Mouse (Mus musculus) olfactory bulb, adult 2 months (tissue): Measurements from ENCODE around the gene Ube2z. TPM values are rescaled to one million over a fixed set of nuclear protein-coding genes. Genes with fewer than 3 reads are reported as not detected.
"Not testable (repeated sequence)": the region's sequence is repeated elsewhere in the genome, so short reads cannot be mapped to it uniquely, and the experiment has no call there.

Experiments used
- H3K27ac ChIP-seq: fragments of 200-500 bp; 2 replicates; pipeline ENCODE4 v1.5.1; 2012; ENCODE audit warnings: low read depth, low read length; ENCODE audit not compliant: insufficient read depth
- H3K4me1 ChIP-seq: fragments of 200-500 bp; 2 replicates; pipeline ENCODE4 v1.6.1; 2012; ENCODE audit warnings: low read length; ENCODE audit not compliant: control insufficient read depth, insufficient read depth
- H3K4me3 ChIP-seq: fragments of 200-500 bp; 2 replicates; pipeline ENCODE4 v1.5.1; 2012; ENCODE audit warnings: mild to moderate bottlenecking, low read depth, low read length, moderate library complexity; ENCODE audit not compliant: insufficient read depth
- CTCF ChIP-seq: fragments of 200-500 bp; IDR thresholded peaks from 2 replicates; pipeline ENCODE4 v1.5.1; 2012; ENCODE audit warnings: low read depth, mild to moderate bottlenecking, low read length, moderate library complexity; ENCODE audit not compliant: insufficient read depth
- POLR2A ChIP-seq: fragments of 200-500 bp; IDR thresholded peaks from 2 replicates; pipeline ENCODE4 v1.6.1; 2012; ENCODE audit warnings: mild to moderate bottlenecking, low read depth, low read length, moderate library complexity; ENCODE audit not compliant: insufficient read depth
- WGBS: fragments of 180-500 bp; shearing (Covaris S2); methylation state at CpG from one replicate; pipeline ENCODE4 v1.1.7; 2018; 5-methylcytosine and 5-hydroxymethylcytosine counted together
- polyA plus RNA-seq: library from polyadenylated mRNA; stranded (reverse); fragments of >200 nt; gene quantifications from 2 replicates; pipeline ENCODE4 v1.2.4, GENCODE M21; 2012; ENCODE audit warnings: low replicate concordance; ENCODE audit not compliant: missing spikeins, insufficient read depth, insufficient read length

Ube2z gene
- polyA plus RNA-seq = not detected in 2 replicates

DNA sequence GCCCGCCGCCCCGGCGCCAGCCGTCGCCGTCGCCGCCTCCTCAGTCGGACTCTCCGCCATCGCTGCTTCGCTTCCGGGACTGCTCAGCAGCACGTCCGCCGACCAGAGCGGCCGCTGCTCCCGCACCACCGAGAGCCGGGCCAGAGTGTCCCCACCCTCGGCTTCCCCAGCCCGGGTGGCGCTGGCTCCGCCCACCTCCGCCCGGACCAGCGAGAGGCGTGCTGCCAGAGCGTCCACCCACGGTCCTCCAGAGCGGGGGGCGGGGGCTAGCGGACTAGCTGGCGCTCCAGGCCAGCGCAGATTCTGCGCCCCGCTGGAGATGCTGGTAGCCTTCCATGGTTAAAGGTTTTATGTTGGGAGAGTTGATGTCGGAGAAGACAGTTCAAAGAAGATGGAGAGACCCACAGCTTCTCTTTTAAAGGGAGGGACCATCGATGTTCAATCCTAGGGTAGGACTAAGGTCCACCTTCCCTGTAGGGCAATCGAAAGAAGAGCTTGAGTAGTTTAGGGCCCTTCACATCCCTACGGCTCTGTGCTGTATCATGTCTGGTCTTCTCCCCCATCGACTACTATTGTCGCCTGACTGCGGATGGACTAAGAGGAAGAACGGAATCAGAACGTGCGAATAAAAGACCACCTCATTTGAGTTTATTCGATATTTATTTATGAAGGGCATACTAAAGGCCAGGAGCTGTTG is at the start of gene Ube2z:
Gene Ube2z, minus strand, starts transcription at position 174 of the 697 bp plus-strand sequence.
- no peak for TF ChIP-seq CTCF
- peak; percentile 90 for TF ChIP-seq POLR2A
- H3K4me1 ChIP-seq = peaks cover 3% of the 10 kb centered on the region
- H3K4me3 ChIP-seq = peak within 1 kb of the TSS; percentile 88
- peak within 1 kb of the TSS; percentile 74 for H3K27ac ChIP-seq
- WGBS = 3% methylated on average over 50 of the region's 50 CpGs

DNA sequence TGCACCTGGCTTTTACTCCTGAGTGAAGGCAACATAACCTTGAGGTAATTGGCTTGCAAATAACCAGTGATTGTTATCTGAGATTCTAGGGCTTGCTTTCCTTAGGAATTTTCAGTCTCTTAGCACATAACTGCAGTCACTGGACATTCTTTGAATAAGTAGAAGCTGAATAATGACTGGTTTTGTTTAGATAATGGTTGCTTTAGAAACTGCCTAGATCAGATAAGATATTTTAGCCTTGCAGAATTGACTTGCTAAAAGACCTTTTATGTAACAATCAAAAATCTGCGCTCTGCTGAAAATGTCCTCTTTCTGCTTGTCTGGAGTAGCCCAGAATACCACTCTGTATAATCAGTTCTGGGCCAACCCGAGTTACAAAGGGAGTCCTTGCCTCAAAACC is 48.9 kb upstream of the Ube2z start:
- Histone ChIP-seq H3K4me3 (no peak overlapping the region), H3K4me1 (no peaks in the 10 kb centered on the region), H3K27ac (no peak overlapping the region)
- WGBS = 56% methylated on average over 2 of the region's 2 CpGs
- no peak for TF ChIP-seq POLR2A

DNA sequence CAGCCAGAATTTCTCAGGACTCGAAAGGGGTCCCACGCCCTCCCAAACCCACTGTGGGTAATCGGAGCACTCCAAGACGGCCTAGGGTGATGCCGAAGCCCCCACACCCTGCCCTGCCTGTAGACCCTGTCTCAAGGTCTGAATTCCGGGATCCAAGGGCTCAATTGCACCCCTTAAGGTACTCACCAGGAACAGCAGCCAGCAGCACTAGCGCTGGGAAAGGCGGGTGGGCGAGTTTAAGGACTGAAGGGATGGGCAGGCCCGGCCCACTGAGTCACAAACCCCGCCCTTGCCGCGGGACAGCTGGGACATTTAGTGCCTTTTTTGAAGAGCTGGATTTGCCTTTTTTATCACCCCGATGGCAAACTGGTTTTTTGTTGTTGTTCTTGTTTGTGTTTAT is 46.6 kb upstream of the Ube2z start, which contains the start of gene Calcoco2:
Gene Calcoco2, minus strand, starts transcription at position 214 of the 400 bp plus-strand sequence.
- Histone ChIP-seq H3K4me3 (no peak within 1 kb of the TSS), H3K27ac (no peak within 1 kb of the TSS), H3K4me1 (no peaks in the 10 kb centered on the region)
- WGBS = 46% methylated on average over 14 of the region's 14 CpGs
- no peak for TF ChIP-seq CTCF
- no peak for TF ChIP-seq POLR2A

DNA sequence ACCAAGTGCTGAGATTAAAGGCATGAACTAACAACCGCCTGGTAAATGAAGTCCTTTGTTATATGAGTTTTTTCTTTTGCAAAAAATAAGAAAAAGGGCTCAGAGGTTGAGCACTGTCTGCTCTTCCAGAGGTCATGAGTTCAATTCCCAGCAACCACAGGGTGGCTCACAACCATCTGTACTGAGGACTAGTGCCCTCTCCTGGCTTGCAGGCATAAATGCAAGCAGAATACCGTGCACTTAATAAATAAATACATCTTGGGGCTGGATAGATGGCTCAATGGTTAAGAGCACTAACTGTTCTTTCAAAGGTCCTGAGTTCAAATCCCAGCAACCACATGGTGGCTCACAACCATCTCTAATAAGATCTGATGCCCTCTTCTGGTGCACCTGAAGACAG is 45.8 kb upstream of the Ube2z start:
- H3K27ac ChIP-seq, H3K4me1 ChIP-seq, H3K4me3 ChIP-seq: not testable (repeated sequence)
- WGBS = 68% methylated on average over 2 of the region's 2 CpGs

DNA sequence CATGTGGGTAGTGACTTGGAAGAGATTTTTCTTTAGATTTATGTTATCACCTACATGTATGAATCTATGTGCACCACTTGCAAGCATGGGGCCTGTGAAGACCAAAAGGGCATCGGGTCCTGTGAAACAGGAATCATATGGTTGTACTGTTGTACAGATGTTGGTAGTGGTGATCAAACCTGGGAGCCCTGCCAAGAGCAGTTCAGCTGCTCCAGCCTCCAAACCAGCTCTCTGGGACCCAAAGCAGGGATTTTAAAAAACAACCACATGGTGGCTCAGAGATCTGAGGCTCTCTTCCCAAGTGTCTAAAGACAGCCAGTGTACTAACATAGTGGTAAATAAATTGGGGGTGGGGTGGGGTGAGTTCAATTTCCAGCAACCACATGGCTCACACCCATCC is 43.2 kb upstream of the Ube2z start:
- H3K4me3 ChIP-seq = no peak overlapping the region
- WGBS = 59% methylated on average over 1 of the region's 1 CpGs
- H3K27ac ChIP-seq = no peak overlapping the region
- TF ChIP-seq CTCF = no peak
- no peak for TF ChIP-seq POLR2A
- H3K4me1 ChIP-seq = no peaks in the 10 kb centered on the region

DNA sequence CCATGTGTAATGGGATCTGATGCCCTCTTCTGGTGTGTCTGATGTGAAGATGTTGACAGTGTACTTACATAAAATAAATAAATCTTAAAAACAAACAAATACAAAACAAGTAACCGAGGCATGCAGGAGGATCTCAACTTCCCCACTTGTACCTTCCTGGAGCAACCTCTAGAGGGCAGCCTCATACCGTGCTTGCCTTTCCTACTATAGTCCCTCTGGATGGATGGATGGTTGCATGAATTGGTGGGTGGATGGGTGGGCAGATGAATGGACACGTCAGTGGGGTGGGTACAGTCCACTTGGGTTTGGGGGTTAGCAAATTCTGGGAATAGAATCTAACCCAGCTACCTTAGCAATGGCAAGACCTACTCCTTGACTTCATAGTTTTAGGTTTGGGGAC is 28.2 kb upstream of the Ube2z start:
- Histone ChIP-seq H3K4me3 (no peak overlapping the region), H3K27ac (no peak overlapping the region), H3K4me1 (no peaks in the 10 kb centered on the region)
- 12% methylated on average over 3 of the region's 3 CpGs for WGBS
- no peak for TF ChIP-seq CTCF
- TF ChIP-seq POLR2A = no peak

DNA sequence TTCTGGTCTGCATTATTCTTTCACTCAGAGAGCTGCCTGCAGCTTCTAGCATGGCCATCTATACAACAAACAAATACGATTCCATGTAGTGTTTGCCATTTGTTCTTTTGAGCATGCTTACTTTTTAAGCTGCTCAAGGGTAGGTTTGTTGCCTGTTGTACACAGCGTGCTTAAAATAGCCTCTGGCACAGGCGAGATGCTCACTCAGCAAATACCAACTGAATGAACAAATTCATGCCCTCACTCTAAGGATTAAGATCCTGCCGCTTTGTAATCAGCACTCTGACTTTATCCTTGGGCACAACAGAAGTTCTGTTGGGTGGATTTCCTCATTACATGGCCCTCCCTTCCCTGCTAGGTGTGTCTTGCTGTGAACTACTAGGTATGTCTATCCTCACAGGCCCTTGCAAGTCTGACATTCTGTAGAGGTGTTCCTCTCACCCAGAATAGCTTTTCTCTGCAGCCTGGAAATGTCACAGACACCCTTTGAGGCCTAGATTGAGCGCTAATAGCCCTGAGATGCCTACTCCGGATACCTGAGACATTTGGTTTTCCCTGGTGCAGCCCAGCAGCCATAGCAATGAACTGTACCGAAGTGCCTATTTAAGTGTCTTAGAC is 27.6 kb upstream of the Ube2z start:
- H3K4me3 ChIP-seq = no peak overlapping the region
- H3K4me1 ChIP-seq = no peaks in the 10 kb centered on the region
- TF ChIP-seq POLR2A = no peak
- no peak for TF ChIP-seq CTCF
- H3K27ac ChIP-seq = no peak overlapping the region
- 30% methylated on average over 7 of the region's 7 CpGs for WGBS

DNA sequence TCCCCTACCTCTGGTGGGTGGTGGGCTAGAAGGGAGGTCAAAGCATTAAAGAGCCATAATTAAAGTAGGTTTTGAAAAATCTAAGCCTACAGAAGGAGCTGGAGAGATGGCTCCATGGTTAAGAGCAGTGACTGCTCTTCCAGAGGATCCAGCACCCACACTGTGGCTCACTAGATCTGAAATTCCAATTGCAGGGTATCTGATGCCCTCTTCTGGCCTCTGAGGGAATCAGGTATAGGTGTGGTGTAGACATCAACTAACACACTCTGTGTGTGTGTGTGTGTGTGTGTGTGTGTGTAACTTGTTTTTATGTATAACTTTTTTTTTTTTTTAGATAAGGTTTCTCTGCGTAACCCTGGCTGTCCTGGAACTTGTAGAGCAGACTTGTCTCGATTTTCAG is 25.9 kb upstream of the Ube2z start:
- H3K4me1 ChIP-seq = no peaks in the 10 kb centered on the region
- 64% methylated on average over 2 of the region's 2 CpGs for WGBS
- TF ChIP-seq POLR2A (no peak), CTCF (no peak)
- H3K4me3 ChIP-seq = no peak overlapping the region
- no peak overlapping the region for H3K27ac ChIP-seq

DNA sequence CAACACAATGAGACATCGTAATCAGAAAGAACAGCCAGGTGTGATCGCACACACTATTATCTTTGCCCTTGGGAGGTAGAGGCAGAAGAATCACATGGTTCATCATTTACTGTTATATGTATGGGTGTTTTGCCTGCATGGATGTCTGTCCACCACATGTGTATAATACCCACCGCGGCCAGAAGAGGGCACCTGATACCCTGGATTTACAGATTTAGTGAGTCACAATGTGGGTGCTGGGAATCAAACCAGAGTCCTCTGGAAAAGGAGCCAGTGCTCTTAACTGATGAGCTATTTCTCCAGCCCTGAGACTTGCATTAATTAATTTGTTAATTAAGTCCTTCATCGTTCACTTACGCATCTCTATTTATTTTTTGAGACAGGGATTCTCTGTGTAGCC is 22.8 kb upstream of the Ube2z start:
- Histone ChIP-seq H3K4me3 (no peak overlapping the region), H3K27ac (no peak overlapping the region), H3K4me1 (no peaks in the 10 kb centered on the region)
- TF ChIP-seq CTCF = no peak
- no peak for TF ChIP-seq POLR2A
- WGBS = 86% methylated on average over 6 of the region's 6 CpGs
